Mouse (Mus musculus) Patski (cell line): ENCODE data around the gene Dlg5. TPM values are rescaled to one million over a fixed set of nuclear protein-coding genes. Genes with fewer than 3 reads are reported as not detected.
A peak's percentile ranks its signal among the peaks of the same experiment; 100 is the strongest.

Experiments used
- ATAC-seq: fragments of 100-300 bp; one replicate; pipeline ENCODE4 v1.8.0; 2021
- CTCF ChIA-PET: fragments of 350-600 bp; sonication (Branson Sonifier 250); formaldehyde crosslinking; loops from one replicate; lab custom pipeline; 2022; ENCODE audit warnings: inconsistent platforms; lab: Charles Lee
- POLR2A ChIA-PET: fragments of 350-600 bp; sonication (Branson Sonifier 250); formaldehyde crosslinking; loops from one replicate; lab custom pipeline; 2022; ENCODE audit warnings: antibody characterized with exemption, inconsistent platforms; lab: Charles Lee
- DNase-seq: peaks from one replicate; pipeline ENCODE4 v3.0.0-alpha.2; 2011; ENCODE audit warnings: low read depth, low spot score
- H3K27me3 ChIP-seq: fragments of 371-371 bp; one replicate; pipeline ENCODE4 v1.5.1; 2021
- CTCF ChIP-seq: fragments of 100-300 bp; IDR thresholded peaks from one replicate; pipeline ENCODE4 v1.5.1; 2021
- in situ Hi-C: fragments of 300-500 bp; cut with MboI; formaldehyde crosslinking; loops from 3 replicates; pipeline ENCODE4 v1.11.1; 2018; ENCODE audit warnings: low pct_unique_long_range_greater_than_20kb, mixed read lengths
- polyA plus RNA-seq: library from polyadenylated mRNA; unstranded; gene quantifications from one replicate; pipeline ENCODE4 v1.2.3, GENCODE M21; 2021

Gene Dlg5
- polyA plus RNA-seq, 1 experiment from 2014 or later, result 71.3 TPM

DNA sequence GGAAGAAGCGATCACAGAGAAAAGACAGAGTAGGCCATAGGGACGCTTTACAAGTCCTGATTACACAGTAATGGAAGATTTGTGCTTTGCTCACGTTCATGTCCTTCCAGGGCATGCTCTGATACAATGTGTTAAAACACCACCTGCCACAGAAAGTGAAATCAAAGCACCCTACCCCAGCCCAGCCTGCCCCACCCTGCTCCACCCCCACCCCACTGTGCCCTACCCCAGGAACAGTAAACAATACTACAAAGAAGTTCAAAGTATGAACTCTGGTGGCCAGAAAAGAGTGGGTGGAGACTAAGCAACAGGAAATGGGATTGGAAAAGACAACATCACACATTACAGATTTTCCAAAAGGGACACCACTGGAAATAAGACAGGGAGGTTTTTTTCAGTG, 104.0 kb downstream of the Dlg5 start:
- in situ Hi-C loops, result loop anchor here (5.0 kb wide), 1 partner anchor 36 kb away; no protein-coding TSS in a partner anchor
- POLR2A ChIA-PET, result no interaction called here
- DNase-seq (no peak), ATAC-seq (no peak)
- CTCF ChIA-PET, result no interaction called here
- TF ChIP-seq CTCF, result no peak
- H3K27me3 ChIP-seq, result no peaks in the 10 kb centered on the region

DNA sequence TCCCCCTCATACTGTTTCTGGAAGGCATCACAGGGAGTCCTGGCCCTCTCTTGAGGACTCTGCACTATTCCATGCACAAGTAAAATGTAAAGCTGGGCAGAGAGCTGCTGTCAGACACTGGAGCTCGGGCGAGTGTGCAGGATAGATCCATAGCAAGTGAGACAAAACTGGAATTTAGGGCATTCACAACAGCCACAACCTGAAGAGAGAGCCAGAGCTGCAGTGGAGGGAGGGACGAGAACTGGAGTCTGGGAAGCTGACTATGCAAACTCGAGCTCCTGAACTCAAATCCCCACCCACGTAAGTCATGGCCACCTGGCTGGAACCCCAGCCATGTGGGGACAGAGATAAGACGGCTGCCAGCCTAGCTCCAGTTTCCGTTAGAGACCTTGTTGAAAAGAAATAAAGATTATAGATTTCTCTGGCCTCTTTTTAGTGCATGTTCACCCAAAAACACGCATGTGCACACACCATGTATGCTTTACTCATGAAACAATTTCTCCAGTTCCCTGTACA, 105.4 kb downstream of the Dlg5 start:
- in situ Hi-C loops, result loop anchor here (5.0 kb wide), 1 partner anchor 37 kb away; no protein-coding TSS in a partner anchor
- no peak for TF ChIP-seq CTCF
- DNase-seq (no peak), ATAC-seq (no peak)
- H3K27me3 ChIP-seq, result no peaks in the 10 kb centered on the region
- ChIA-PET CTCF (no interaction called here), POLR2A (no interaction called here)

DNA sequence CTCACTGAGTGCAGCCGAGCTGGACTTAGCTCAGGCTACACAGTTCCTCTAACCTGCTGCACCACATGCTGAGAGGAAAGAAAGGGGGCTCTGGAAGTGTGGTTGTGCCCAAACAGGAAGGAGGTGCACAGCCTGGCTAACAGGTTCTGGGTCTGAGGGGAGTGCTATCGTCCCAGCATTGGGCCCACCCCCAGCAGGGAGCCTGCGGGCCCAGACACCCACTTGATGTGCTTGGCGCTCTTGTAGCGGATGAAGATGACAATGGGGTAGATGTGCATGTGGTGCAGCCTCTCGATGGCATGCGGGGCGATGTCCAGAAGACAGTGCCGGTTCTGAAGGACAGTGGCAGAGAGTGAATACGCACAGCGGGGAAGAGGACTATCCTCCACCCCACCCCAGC, 108.8 kb downstream of the Dlg5 start:
- in situ Hi-C loops, result no loop called here
- CTCF ChIA-PET, result no interaction called here

DNA sequence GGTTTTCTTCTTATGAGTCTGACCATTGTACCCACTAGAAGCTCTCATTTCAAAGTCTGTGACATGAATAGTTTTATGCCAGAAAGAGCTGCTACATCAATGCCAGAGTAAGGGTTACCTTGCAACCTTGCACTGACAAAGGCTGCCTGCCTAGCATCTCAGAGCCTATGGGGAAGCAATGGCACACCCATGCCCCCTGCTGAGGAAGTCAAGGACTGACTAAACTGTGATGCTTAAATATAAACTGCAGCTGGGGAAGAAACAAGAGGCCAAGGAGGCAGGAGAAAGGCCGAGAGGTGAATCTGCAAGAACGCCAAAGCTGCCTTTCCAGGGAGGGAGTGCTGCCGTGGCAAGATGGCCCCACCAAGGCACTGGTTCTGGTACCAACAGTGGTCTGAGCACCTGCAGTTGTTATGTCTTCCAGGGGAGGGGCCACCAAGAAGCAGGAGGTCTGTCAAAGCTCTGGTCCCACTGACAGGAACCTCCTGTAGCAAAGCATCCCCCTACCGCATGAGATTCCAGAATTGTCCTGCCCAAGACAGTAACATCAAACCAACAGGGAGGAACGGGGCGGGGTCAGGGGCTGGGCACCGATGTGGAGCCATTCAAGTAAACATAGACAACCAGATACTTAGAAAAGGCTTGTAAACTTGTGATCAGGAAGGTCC, 111.0 kb downstream of the Dlg5 start:
- no peaks in the 10 kb centered on the region for H3K27me3 ChIP-seq
- DNase-seq (no peak), ATAC-seq (no peak)
- CTCF ChIA-PET, result interaction anchor here (1.3 to 1.4 kb wide), 2 partner anchors 10 to 16 kb away, joined by 3 read pairs; no protein-coding TSS in a partner anchor
- in situ Hi-C loops, result loop anchor here (5.0 kb wide), 1 partner anchor 67 kb away; no protein-coding TSS in a partner anchor
- POLR2A ChIA-PET, result no interaction called here
- no peak for TF ChIP-seq CTCF

More for the DNA sequence above, 108.8 kb downstream of the Dlg5 start:
- H3K27me3 ChIP-seq, result no peaks in the 10 kb centered on the region
- DNase-seq, result no peak
- no peak for ATAC-seq
- POLR2A ChIA-PET, result no interaction called here
- TF ChIP-seq CTCF, result no peak

DNA sequence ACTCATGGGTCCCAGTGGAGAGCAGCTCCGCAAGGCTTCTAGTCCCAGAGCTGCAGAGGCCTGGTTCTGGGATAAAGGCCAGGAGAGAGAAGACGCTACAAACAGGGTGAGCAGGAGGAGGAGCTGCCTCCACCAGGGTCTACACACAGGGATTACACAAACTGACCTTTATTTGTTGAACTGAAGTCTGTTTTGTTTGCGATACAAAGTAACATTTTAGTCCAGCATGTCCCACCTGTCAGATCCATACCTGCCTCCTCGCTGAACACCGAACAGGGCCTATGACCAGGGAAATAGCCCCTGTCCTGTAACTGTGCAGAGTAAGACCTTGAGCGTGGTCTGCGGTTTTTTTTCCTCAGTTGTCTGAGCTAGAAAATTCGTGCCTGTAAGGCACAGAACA, 111.9 kb downstream of the Dlg5 start:
- no peak for TF ChIP-seq CTCF
- DNase-seq (no peak), ATAC-seq (no peak)
- no peaks in the 10 kb centered on the region for H3K27me3 ChIP-seq
- POLR2A ChIA-PET, result no interaction called here
- CTCF ChIA-PET, result interaction anchor here (1.3 to 1.4 kb wide), 2 partner anchors 11 to 17 kb away, joined by 3 read pairs; no protein-coding TSS in a partner anchor
- in situ Hi-C loops, result loop anchor here (5.0 kb wide), 1 partner anchor 66 kb away; no protein-coding TSS in a partner anchor

DNA sequence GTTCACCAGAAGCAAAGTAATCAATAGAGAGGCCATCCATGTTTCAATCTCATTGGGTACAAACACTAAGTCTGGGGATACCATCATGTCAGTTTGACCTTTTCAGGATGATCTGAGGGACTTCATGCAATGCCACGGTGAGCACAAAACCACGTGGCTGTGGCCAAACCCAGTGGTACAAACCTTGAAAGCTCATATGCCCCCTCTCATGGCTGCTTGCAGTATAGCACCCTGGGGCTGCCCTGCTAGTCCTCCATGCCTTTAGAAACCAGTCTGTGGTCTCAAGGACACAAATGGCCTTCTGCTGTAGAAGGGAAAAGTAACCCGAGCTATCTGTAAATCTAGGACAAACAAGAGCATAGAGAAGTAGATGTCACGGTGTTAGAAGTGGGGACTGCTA, 113.6 kb downstream of the Dlg5 start:
- ChIA-PET CTCF (interaction anchor here (1.0 kb wide), 1 partner anchor 556 kb away, joined by 3 read pairs; no protein-coding TSS in a partner anchor), POLR2A (no interaction called here)
- ATAC-seq, result no peak
- no peak for TF ChIP-seq CTCF
- in situ Hi-C loops, result loop anchor here (5.0 kb wide), 1 partner anchor 65 kb away; no protein-coding TSS in a partner anchor
- no peak for DNase-seq
- no peaks in the 10 kb centered on the region for H3K27me3 ChIP-seq

DNA sequence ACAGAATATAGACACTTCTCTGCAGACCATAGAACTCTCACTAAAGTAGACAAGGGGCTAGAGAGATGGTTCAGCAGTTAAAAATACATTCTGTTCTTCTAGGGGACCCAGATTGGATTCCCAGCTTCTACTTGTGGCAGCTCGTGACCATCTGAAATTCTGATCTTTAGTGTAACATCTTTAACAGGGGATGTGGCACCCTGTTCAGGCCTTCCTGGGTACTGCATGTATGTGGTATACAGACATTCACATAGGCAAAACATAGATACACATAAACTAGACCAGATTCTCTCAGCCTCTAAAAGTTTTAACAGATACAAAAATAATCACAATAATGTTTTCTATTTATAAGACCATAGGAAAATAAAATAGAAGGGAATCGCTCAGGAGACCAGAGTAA, 120.7 kb downstream of the Dlg5 start:
- in situ Hi-C loops, result no loop called here
- no peak for ATAC-seq
- DNase-seq, result no peak
- peak; percentile 30 for TF ChIP-seq CTCF
- CTCF ChIA-PET, result interaction anchor here (1.3 kb wide), 1 partner anchor 148 kb away, joined by 3 read pairs; no protein-coding TSS in a partner anchor
- no peaks in the 10 kb centered on the region for H3K27me3 ChIP-seq
- POLR2A ChIA-PET, result no interaction called here

DNA sequence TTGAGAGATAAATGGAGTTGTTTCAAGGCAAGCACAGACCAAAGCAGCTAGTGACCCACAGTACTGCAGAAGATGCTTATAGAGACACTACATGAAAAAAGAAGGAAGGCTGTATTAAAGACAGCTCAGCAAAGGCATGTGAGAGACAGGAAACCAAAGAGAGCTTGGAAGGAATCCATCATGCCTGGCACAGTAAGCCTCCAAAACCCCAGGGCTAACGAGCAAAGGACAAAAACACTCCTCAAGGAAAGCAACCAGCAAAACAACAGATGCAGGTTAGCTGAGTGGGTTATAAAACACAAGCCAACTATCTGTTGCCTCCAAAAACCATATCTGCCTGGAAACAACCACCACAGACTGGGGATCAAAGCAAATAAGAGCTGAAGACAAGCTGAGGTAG, 121.5 kb downstream of the Dlg5 start:
- POLR2A ChIA-PET, result no interaction called here
- in situ Hi-C loops, result no loop called here
- CTCF ChIA-PET, result interaction anchor here (1.3 kb wide), 1 partner anchor 149 kb away, joined by 3 read pairs; no protein-coding TSS in a partner anchor
- TF ChIP-seq CTCF, result no peak
- ATAC-seq (no peak), DNase-seq (no peak)
- no peaks in the 10 kb centered on the region for H3K27me3 ChIP-seq

DNA sequence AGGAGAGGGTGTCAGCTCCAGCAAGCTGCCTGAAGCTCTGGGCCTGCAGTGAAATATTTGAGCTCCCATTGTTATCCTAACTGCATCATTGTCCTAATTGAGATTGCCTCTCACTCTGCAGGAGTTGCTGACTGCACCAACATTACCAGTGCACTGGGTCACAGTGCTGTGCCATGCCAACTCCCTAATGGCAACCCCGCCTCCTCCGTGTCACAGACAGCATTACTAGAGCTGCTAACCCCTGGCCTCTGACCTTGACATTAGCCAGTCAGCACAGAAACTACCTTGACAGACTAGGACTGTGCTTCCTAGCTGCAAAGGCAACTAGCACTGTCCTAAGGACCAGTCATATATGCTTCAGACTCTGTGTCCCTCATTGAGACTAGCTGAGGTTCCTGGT, 139.0 kb downstream of the Dlg5 start:
- no peak for ATAC-seq

DNA sequence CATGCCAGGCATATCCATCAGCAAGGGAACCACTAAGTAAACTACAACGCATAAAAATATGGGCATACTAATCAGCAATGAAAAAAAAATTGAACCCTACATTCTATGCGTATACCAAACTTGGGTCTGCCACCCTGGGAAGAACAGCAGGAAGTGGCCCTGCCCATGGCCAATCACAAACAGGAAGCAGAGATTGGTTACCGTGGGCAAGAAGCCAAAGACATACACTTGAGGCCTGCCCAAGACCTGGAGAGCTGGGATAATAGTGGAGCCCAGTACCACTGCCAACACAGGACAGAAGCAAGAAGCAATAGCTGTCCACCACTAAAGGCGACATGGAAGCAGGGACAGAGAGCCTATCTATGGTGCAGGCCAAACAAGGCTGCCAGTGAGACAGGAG, 146.9 kb downstream of the Dlg5 start:
- DNase-seq, result no peak
- CTCF ChIA-PET, result no interaction called here
- TF ChIP-seq CTCF, result no peak
- POLR2A ChIA-PET, result no interaction called here
- ATAC-seq, result no peak
- no peaks in the 10 kb centered on the region for H3K27me3 ChIP-seq
- in situ Hi-C loops, result no loop called here

More for the DNA sequence above, 139.0 kb downstream of the Dlg5 start:
- DNase-seq, result no peak
- TF ChIP-seq CTCF, result no peak
- ChIA-PET CTCF (interaction anchor here (1.0 kb wide), 1 partner anchor 10 kb away, joined by 3 read pairs; no protein-coding TSS in a partner anchor), POLR2A (no interaction called here)
- H3K27me3 ChIP-seq, result no peaks in the 10 kb centered on the region
- in situ Hi-C loops, result no loop called here

DNA sequence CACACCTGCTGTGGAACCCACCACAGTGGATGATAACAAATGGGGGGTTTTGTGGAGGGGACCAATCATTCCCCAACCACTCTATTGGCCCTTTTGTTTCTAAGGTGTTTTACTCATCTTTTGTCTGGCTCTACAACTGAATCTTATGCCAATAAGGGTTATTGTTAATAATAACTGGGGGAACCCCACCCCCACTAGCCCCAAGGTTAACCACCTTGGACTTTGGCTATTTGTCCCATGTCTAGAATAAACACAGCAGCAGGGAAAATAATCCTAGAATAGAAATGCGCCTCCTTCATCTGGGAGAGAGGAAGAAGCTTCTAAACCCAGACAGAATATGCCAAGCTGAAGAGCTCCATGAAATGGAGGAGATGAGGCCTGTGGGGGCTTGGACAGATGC, 151.1 kb downstream of the Dlg5 start:
- CTCF ChIA-PET, result no interaction called here
- no peaks in the 10 kb centered on the region for H3K27me3 ChIP-seq
- POLR2A ChIA-PET, result no interaction called here
- DNase-seq (no peak), ATAC-seq (no peak)
- TF ChIP-seq CTCF, result no peak
- in situ Hi-C loops, result no loop called here
